Mouse (Mus musculus): ENCODE data around the gene Olfr70. TPM values are rescaled to one million over a fixed set of nuclear protein-coding genes. Genes with fewer than 3 reads are reported as not detected.
A peak's percentile ranks its signal among the peaks of the same experiment; 100 is the strongest.

The Olfr70 gene
- polyA plus RNA-seq, 1 experiment from 2014 or later: not detected

DNA sequence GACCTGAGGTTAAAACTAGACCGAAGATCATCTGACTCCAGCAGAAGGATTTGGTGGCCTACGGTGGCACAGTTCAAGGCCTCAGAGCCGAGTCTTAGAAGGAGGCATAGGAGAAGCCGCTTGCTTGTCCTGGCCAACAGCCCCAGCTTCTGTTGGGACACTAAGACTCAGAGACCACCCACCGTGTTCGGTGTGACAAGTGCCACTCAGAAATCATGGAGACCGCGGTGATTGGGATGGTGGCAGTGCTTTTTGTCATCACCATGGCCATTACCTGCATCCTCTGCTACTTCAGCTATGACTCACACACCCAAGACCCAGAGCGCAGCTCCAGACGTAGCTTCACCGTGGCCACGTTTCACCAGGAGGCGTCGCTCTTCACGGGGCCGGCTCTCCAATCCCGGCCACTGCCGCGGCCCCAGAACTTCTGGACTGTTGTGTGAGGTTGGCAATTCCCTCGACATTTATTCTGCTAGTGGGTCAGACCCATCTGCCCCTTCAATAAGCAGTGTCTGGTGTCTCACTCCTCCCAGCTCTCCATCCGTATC, 30.2 kb upstream of the Olfr70 start:
- WGBS (ENCODE audit: insufficient replicate concordance): 50% methylated on average over 21 of the region's 21 CpGs
- Histone ChIP-seq H3K9ac (ENCODE audit: low read depth, low read length) (no peak overlapping the region), H3K4me2 (no peak overlapping the region; the same call in 1 of the 2 replicates), H3K36me3 (ENCODE audit: control insufficient read depth, insufficient read depth, low read length) (no peaks in the 10 kb centered on the region), H3K4me1 (ENCODE audit: control insufficient read depth, insufficient read depth, low read length) (peaks cover 48% of the 10 kb centered on the region), H3K4me3 (ENCODE audit: low read depth, low read length) (no peak overlapping the region), H3K27me3 (ENCODE audit: control insufficient read depth, insufficient read depth, low read length) (no peaks in the 10 kb centered on the region), H3K27ac (ENCODE audit: low read depth, low read length) (no peak overlapping the region), H3K9me3 (replicated peaks; ENCODE audit: control insufficient read depth, low read length) (no peaks in the 10 kb centered on the region)
- ATAC-seq (replicated peaks; ENCODE audit: insufficient number of reproducible peaks, low FRiP score, low TSS enrichment): no peak

GRCm38 (mm10) chr4:43729794-43730550, 29.4 kb upstream of the Olfr70 start, which contains the start of gene Spaar:
Gene Spaar (plus strand): TSS chr4:43730034.
- 31% methylated on average over 14 of the region's 14 CpGs for WGBS (ENCODE audit: insufficient replicate concordance)
- Histone ChIP-seq H3K9me3 (replicated peaks; ENCODE audit: control insufficient read depth, low read length) (no peaks in the 10 kb centered on the region), H3K4me2 (peak within 1 kb of the TSS; percentile 34), H3K36me3 (ENCODE audit: control insufficient read depth, insufficient read depth, low read length) (no peaks in the 10 kb centered on the region), H3K9ac (ENCODE audit: low read depth, low read length) (0 out of 2 replicates have a peak within 1 kb of the TSS, but pooled peaks have one; percentile 56), H3K4me1 (ENCODE audit: control insufficient read depth, insufficient read depth, low read length) (peaks cover 48% of the 10 kb centered on the region), H3K27ac (ENCODE audit: low read depth, low read length) (peak within 1 kb of the TSS; percentile 80), H3K4me3 (ENCODE audit: low read depth, low read length) (no peak within 1 kb of the TSS), H3K27me3 (ENCODE audit: control insufficient read depth, insufficient read depth, low read length) (no peaks in the 10 kb centered on the region)
- ATAC-seq (replicated peaks; ENCODE audit: insufficient number of reproducible peaks, low FRiP score, low TSS enrichment): no peak

DNA sequence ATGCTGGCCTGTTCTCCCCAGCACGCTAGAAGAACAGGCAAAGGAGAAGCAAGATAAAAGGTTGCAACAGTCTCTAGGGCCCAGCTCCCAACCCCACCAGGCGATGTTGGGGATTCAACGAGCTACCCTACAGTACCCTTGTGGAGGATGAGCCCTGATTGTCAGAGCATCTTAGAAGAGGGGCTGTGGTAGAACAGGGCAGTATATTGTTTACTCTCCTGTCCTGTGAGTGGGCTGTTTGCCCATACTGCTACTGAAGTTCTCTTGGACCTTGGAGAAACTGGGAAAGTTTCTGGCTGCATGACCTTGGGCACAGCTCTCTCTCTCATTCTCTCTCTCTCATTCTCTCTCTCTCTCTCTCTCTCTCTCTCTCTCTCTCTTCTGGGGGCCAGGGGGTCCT, 28.5 kb upstream of the Olfr70 start:
- ATAC-seq (replicated peaks; ENCODE audit: insufficient number of reproducible peaks, low FRiP score, low TSS enrichment): no peak
- Histone ChIP-seq H3K27ac (ENCODE audit: low read depth, low read length) (peak overlapping the region; percentile 80), H3K9ac (ENCODE audit: low read depth, low read length) (no peak overlapping the region), H3K27me3 (ENCODE audit: control insufficient read depth, insufficient read depth, low read length) (no peaks in the 10 kb centered on the region), H3K36me3 (ENCODE audit: control insufficient read depth, insufficient read depth, low read length) (no peaks in the 10 kb centered on the region), H3K4me2 (no peak overlapping the region), H3K4me1 (ENCODE audit: control insufficient read depth, insufficient read depth, low read length) (peaks cover 48% of the 10 kb centered on the region), H3K9me3 (replicated peaks; ENCODE audit: control insufficient read depth, low read length) (no peaks in the 10 kb centered on the region), H3K4me3 (ENCODE audit: low read depth, low read length) (no peak overlapping the region)
- 41% methylated on average over 3 of the region's 3 CpGs for WGBS (ENCODE audit: insufficient replicate concordance)

DNA sequence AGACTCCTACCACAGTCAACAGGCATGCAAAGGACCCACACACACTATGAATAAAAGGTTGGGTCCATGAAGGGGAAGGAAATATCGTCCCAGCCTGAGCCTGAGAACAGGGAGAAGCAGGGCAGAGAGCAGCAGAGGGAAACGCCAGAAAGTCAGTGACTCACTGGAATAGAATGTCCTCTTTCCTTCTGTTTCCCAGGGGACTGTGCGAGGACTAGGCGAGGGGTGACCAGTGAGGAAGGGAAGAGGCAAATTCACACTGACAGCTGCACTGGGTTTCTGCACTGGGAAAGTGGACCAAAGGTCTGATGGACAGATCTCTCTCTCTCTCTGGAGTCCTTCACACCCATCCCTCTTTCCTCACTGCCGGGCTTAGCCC, 28.0 kb upstream of the Olfr70 start:
- H3K27me3 ChIP-seq (ENCODE audit: control insufficient read depth, insufficient read depth, low read length): no peaks in the 10 kb centered on the region
- peak overlapping the region; percentile 27; the same call in 1 of the 2 replicates for H3K4me2 ChIP-seq
- peaks cover 48% of the 10 kb centered on the region for H3K4me1 ChIP-seq (ENCODE audit: control insufficient read depth, insufficient read depth, low read length)
- no peak overlapping the region for H3K4me3 ChIP-seq (ENCODE audit: low read depth, low read length)
- H3K27ac ChIP-seq (ENCODE audit: low read depth, low read length): peak overlapping the region; percentile 80
- 0 out of 2 replicates have a peak overlapping the region, but pooled peaks have one; percentile 56 for H3K9ac ChIP-seq (ENCODE audit: low read depth, low read length)
- ATAC-seq (replicated peaks; ENCODE audit: insufficient number of reproducible peaks, low FRiP score, low TSS enrichment): peak; percentile 11; the same call in 1 of the 2 replicates
- H3K9me3 ChIP-seq (replicated peaks; ENCODE audit: control insufficient read depth, low read length): no peaks in the 10 kb centered on the region
- WGBS (ENCODE audit: insufficient replicate concordance): 17% methylated on average over 5 of the region's 5 CpGs
- H3K36me3 ChIP-seq (ENCODE audit: control insufficient read depth, insufficient read depth, low read length): no peaks in the 10 kb centered on the region

DNA sequence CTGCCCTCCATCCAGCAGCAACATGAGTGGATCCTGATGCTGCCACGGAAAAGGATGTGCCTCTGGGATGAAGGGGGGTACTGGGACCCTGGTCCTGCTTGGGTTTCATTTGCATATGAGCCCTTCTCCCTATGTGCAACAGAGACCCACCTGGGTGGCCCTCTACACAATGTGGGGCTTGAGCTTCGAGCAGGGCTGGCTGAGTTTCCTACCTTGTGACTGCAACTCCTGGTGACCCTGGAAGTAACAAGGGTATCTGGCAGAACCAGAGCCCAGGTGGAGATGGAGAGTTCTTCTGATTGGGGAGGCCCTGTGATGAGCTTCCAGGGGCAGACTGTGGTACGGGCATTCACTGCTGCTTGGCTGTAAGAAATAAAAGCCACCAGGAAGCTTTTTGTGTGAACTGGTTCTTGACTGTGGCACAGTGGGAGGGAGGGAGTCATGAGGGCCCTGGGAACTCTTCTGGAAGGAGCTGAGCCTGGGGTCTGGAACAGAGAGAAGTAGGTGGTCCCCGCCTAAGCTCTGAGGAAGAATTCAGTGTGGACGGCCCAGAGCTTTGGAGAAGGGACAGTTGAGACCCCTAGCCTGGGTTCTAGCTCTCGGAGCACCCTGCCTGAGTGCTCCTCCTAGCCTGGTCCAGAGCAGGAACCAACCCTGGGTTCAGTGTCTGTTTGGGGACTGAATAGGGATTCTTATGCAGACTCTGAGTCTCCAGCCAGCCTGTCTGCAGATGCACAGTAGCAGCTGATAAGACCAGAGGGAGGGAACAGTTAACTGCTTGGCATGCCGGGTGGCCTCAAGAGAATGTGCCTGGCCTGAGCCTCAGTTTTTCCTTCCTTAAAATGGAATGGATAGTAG, 27.3 kb upstream of the Olfr70 start:
- no peaks in the 10 kb centered on the region for H3K36me3 ChIP-seq (ENCODE audit: control insufficient read depth, insufficient read depth, low read length)
- H3K4me1 ChIP-seq (ENCODE audit: control insufficient read depth, insufficient read depth, low read length): peaks cover 43% of the 10 kb centered on the region
- H3K4me3 ChIP-seq (ENCODE audit: low read depth, low read length): no peak overlapping the region
- 43% methylated on average over 7 of the region's 7 CpGs for WGBS (ENCODE audit: insufficient replicate concordance)
- H3K4me2 ChIP-seq: peak overlapping the region; percentile 22; the same call in 1 of the 2 replicates
- H3K9me3 ChIP-seq (replicated peaks; ENCODE audit: control insufficient read depth, low read length): no peaks in the 10 kb centered on the region
- ATAC-seq (replicated peaks; ENCODE audit: insufficient number of reproducible peaks, low FRiP score, low TSS enrichment): no peak
- no peak overlapping the region for H3K9ac ChIP-seq (ENCODE audit: low read depth, low read length)
- H3K27ac ChIP-seq (ENCODE audit: low read depth, low read length): peak overlapping the region; percentile 80
- no peaks in the 10 kb centered on the region for H3K27me3 ChIP-seq (ENCODE audit: control insufficient read depth, insufficient read depth, low read length)

GRCm38 (mm10) chr4:43726995-43727394, 26.4 kb upstream of the Olfr70 start, which contains the start of gene Hrct1:
Gene Hrct1 (plus strand): TSS chr4:43727188.
- ATAC-seq (replicated peaks; ENCODE audit: insufficient number of reproducible peaks, low FRiP score, low TSS enrichment): peak; percentile 41; the same call in 1 of the 2 replicates
- H3K27ac ChIP-seq (ENCODE audit: low read depth, low read length): peak within 1 kb of the TSS; percentile 80
- no peaks in the 10 kb centered on the region for H3K27me3 ChIP-seq (ENCODE audit: control insufficient read depth, insufficient read depth, low read length)
- no peaks in the 10 kb centered on the region for H3K36me3 ChIP-seq (ENCODE audit: control insufficient read depth, insufficient read depth, low read length)
- no peak within 1 kb of the TSS for H3K4me3 ChIP-seq (ENCODE audit: low read depth, low read length)
- no peaks in the 10 kb centered on the region for H3K9me3 ChIP-seq (replicated peaks; ENCODE audit: control insufficient read depth, low read length)
- peaks cover 42% of the 10 kb centered on the region for H3K4me1 ChIP-seq (ENCODE audit: control insufficient read depth, insufficient read depth, low read length)
- H3K4me2 ChIP-seq: no peak within 1 kb of the TSS
- no peak within 1 kb of the TSS for H3K9ac ChIP-seq (ENCODE audit: low read depth, low read length)
- WGBS (ENCODE audit: insufficient replicate concordance): 14% methylated on average over 3 of the region's 3 CpGs

GRCm38 (mm10) chr4:43726228-43726993, 25.8 kb upstream of the Olfr70 start:
- H3K4me1 ChIP-seq (ENCODE audit: control insufficient read depth, insufficient read depth, low read length): peaks cover 42% of the 10 kb centered on the region
- no peak for ATAC-seq (replicated peaks; ENCODE audit: insufficient number of reproducible peaks, low FRiP score, low TSS enrichment)
- H3K9ac ChIP-seq (ENCODE audit: low read depth, low read length): no peak overlapping the region
- H3K4me3 ChIP-seq (ENCODE audit: low read depth, low read length): no peak overlapping the region
- H3K9me3 ChIP-seq (replicated peaks; ENCODE audit: control insufficient read depth, low read length): no peaks in the 10 kb centered on the region
- no peaks in the 10 kb centered on the region for H3K27me3 ChIP-seq (ENCODE audit: control insufficient read depth, insufficient read depth, low read length)
- no peaks in the 10 kb centered on the region for H3K36me3 ChIP-seq (ENCODE audit: control insufficient read depth, insufficient read depth, low read length)
- no peak overlapping the region for H3K27ac ChIP-seq (ENCODE audit: low read depth, low read length)
- WGBS (ENCODE audit: insufficient replicate concordance): 41% methylated on average over 12 of the region's 12 CpGs
- no peak overlapping the region for H3K4me2 ChIP-seq

DNA sequence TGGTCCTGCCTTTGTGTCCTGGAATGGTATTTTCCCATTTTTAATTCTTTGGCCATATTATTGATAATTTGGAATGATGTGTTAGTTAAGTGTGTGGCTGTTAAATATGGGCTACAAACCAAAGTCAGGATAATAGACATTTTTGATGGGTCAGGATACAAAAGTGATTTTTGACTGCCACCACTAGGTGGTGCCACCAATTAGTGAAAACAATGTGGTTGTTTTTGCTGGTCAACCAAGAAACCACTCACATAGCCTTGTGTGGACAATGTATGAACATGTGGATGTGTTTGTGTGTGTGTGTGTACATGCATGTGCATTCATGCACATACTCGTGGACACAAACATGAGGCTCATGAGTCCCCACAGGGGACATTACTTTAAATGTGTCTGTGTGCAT, 24.2 kb upstream of the Olfr70 start:
- Histone ChIP-seq H3K9me3 (replicated peaks; ENCODE audit: control insufficient read depth, low read length) (no peaks in the 10 kb centered on the region), H3K27ac (ENCODE audit: low read depth, low read length) (no peak overlapping the region), H3K27me3 (ENCODE audit: control insufficient read depth, insufficient read depth, low read length) (no peaks in the 10 kb centered on the region), H3K36me3 (ENCODE audit: control insufficient read depth, insufficient read depth, low read length) (no peaks in the 10 kb centered on the region), H3K9ac (ENCODE audit: low read depth, low read length) (no peak overlapping the region), H3K4me2 (no peak overlapping the region), H3K4me1 (ENCODE audit: control insufficient read depth, insufficient read depth, low read length) (peaks cover 31% of the 10 kb centered on the region), H3K4me3 (ENCODE audit: low read depth, low read length) (no peak overlapping the region)
- no peak for ATAC-seq (replicated peaks; ENCODE audit: insufficient number of reproducible peaks, low FRiP score, low TSS enrichment)
- WGBS (ENCODE audit: insufficient replicate concordance): 10% methylated on average over 1 of the region's 1 CpGs

Data from heart, embryonic 11.5 days (tissue).